Mouse (Mus musculus) liver, adult 2 months (tissue): ENCODE measurements around the gene Mettl1.

ENCODE experiments used
- CTCF ChIP-seq: fragments of 200-500 bp; IDR thresholded peaks from 2 replicates; pipeline ENCODE4 v1.5.1; 2011; ENCODE audit warnings: low read depth, low read length, control low read depth
- POLR2A ChIP-seq: fragments of 200-500 bp; IDR thresholded peaks from 2 replicates; pipeline ENCODE4 v1.6.1; 2011; ENCODE audit warnings: low read length, control low read depth; ENCODE audit not compliant: insufficient read depth; ENCODE audit errors: extremely low read depth

DNA sequence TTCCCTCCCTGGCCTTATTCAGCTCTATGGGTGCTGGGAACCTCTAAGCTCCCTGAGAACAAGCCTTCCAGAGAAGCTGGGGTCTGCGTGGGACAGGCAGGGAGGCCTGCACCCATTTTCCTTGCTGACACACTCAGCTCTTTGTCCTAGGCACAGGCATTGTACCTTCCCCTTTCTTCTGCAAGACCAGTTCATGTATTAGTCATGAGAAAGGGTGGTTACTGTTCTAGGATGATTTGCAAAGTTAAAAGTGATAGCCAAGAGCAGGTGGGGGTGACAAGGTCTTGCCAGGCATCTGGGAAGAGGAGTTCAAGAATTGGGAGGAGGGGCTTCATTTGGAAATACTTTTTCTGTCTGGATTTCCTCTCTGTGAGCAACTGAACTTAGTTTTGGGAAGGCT, 39.2 kb upstream of the Mettl1 start:
- TF ChIP-seq CTCF (no peak), POLR2A (no peak)
